Comparison of ENCODE assay signal across 8 mouse cellular contexts in the genomic region with DNA sequence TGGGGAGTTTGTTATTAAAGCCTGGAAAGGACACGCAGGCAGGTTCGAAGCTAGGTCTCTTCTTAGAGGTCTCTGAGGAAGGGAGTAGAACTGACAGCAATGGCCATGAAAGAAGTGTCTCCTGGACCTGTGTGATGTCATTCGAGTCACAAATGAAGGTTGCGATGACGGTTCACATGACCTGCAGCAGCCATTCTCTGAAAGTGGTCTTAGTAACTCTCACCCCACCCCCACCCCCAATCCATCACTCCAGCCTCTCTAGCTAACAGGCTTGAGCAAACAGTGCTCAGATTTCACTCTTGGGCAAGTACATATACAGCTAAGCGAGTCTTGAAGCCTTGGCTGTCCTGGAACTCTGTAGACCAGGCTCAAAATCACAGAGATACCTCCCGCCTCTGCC. TPM values are rescaled to one million over a fixed set of nuclear protein-coding genes. Genes with fewer than 3 reads are reported as not detected.
DNase-seq lines count a peak whose midpoint lies in the region; ATAC-seq and TF ChIP-seq lines count a peak whose summit lies in the region.

No protein-coding gene starts in this region.

- 24% methylated on average over 7 of the region's 7 CpGs for WGBS in kidney, postnatal 0 days
- 58% methylated on average over 7 of the region's 7 CpGs for WGBS in embryonic facial prominence, embryonic 15.5 days
- 52% methylated on average over 7 of the region's 7 CpGs for WGBS in limb, embryonic 13.5 days
- WGBS in neural tube, embryonic 15.5 days, result 69% methylated on average over 7 of the region's 7 CpGs

- H3K4me1 ChIP-seq in kidney, postnatal 0 days (replicated peaks; ENCODE audit: insufficient read depth, low read length), result peaks cover 13% of the 10 kb centered on the region; the same call in 1 of the 2 replicates
- peaks cover 6% of the 10 kb centered on the region for H3K4me1 ChIP-seq in embryonic facial prominence, embryonic 15.5 days
- H3K4me1 ChIP-seq in limb, embryonic 13.5 days, result peaks cover 18% of the 10 kb centered on the region
- peaks cover 20% of the 10 kb centered on the region for H3K4me1 ChIP-seq in neural tube, embryonic 15.5 days

- H3K27ac ChIP-seq in kidney, postnatal 0 days, result peak overlapping the region; percentile 79
- H3K27ac ChIP-seq in embryonic facial prominence, embryonic 15.5 days (replicated peaks), result peak overlapping the region; percentile 68
- H3K27ac ChIP-seq in limb, embryonic 13.5 days, result peak overlapping the region; percentile 63
- H3K27ac ChIP-seq in neural tube, embryonic 15.5 days (replicated peaks), result peak overlapping the region; percentile 54; the same call in 1 of the 2 replicates

- H3K9ac ChIP-seq in kidney, postnatal 0 days (ENCODE audit: low read depth, low read length), result peak overlapping the region; percentile 73
- H3K9ac ChIP-seq in embryonic facial prominence, embryonic 15.5 days, result no peak overlapping the region
- peak overlapping the region; percentile 82 for H3K9ac ChIP-seq in limb, embryonic 13.5 days
- H3K9ac ChIP-seq in neural tube, embryonic 15.5 days (replicated peaks), result peak overlapping the region; percentile 69; the same call in 1 of the 2 replicates

- peak overlapping the region; percentile 57 for H3K4me3 ChIP-seq in kidney, postnatal 0 days (replicated peaks; ENCODE audit: low read depth, low read length)
- H3K4me3 ChIP-seq in embryonic facial prominence, embryonic 15.5 days (replicated peaks), result peak overlapping the region; percentile 68
- H3K4me3 ChIP-seq in limb, embryonic 13.5 days, result peak overlapping the region; percentile 71
- peak overlapping the region; percentile 56 for H3K4me3 ChIP-seq in neural tube, embryonic 15.5 days (replicated peaks)

- H3K27me3 ChIP-seq in kidney, postnatal 0 days (ENCODE audit: insufficient read depth, low read length), result no peaks in the 10 kb centered on the region
- H3K27me3 ChIP-seq in embryonic facial prominence, embryonic 15.5 days, result no peaks in the 10 kb centered on the region
- H3K27me3 ChIP-seq in limb, embryonic 13.5 days, result no peaks in the 10 kb centered on the region
- no peaks in the 10 kb centered on the region for H3K27me3 ChIP-seq in neural tube, embryonic 15.5 days (replicated peaks)

- TF ChIP-seq CTCF in kidney, postnatal 0 days (IDR thresholded peaks at IDR 0.05; ENCODE audit: low read depth), result no peak

- no peaks in the 10 kb centered on the region for H3K36me3 ChIP-seq in kidney, postnatal 0 days (ENCODE audit: insufficient read depth, low read length)
- no peaks in the 10 kb centered on the region for H3K36me3 ChIP-seq in embryonic facial prominence, embryonic 15.5 days
- no peaks in the 10 kb centered on the region for H3K36me3 ChIP-seq in limb, embryonic 13.5 days
- H3K36me3 ChIP-seq in neural tube, embryonic 15.5 days, result no peaks in the 10 kb centered on the region

- ATAC-seq in kidney, postnatal 0 days (replicated peaks; ENCODE audit: low FRiP score, low read depth), result no peak
- ATAC-seq in embryonic facial prominence, embryonic 15.5 days (ENCODE audit: insufficient number of reproducible peaks, low FRiP score, low TSS enrichment, low read depth), result no peak
- no peak for ATAC-seq in limb, embryonic 13.5 days (ENCODE audit: low FRiP score, low read depth)
- no peak for ATAC-seq in neural tube, embryonic 15.5 days (ENCODE audit: low FRiP score)

- intact Hi-C loops in gastrocnemius, postnatal 36 days (cut with DNase I), result no loop called here

- peak overlapping the region; percentile 84 for H3K4me2 ChIP-seq in kidney, postnatal 0 days (ENCODE audit: low read length)
- H3K4me2 ChIP-seq in embryonic facial prominence, embryonic 15.5 days (replicated peaks), result peak overlapping the region; percentile 78
- peak overlapping the region; percentile 69 for H3K4me2 ChIP-seq in limb, embryonic 13.5 days (replicated peaks)
- peak overlapping the region; percentile 74 for H3K4me2 ChIP-seq in neural tube, embryonic 15.5 days

- no peaks in the 10 kb centered on the region for H3K9me3 ChIP-seq in kidney, postnatal 0 days (replicated peaks; ENCODE audit: low read length)
- no peaks in the 10 kb centered on the region for H3K9me3 ChIP-seq in embryonic facial prominence, embryonic 15.5 days (replicated peaks)
- H3K9me3 ChIP-seq in limb, embryonic 13.5 days, result peaks cover 10% of the 10 kb centered on the region
- H3K9me3 ChIP-seq in neural tube, embryonic 15.5 days (replicated peaks), result no peaks in the 10 kb centered on the region

- no peak for DNase-seq in kidney, postnatal 0 days (ENCODE audit: low spot score)
- no peak for DNase-seq in kidney, postnatal 10 days
- DNase-seq in cerebellum, adult 11 months, result no peak
- no peak for DNase-seq in gastrocnemius, postnatal 36 days
- no peak for DNase-seq in layer of hippocampus, postnatal 14 days (ENCODE audit: low spot score in 2 of 2)

RNA-seq across cellular contexts. Expression of gene Gusb, which starts 0.4 kb away (rescaled TPM):
- 51.2 and 52.7 TPM in 2 replicates for polyA plus RNA-seq in kidney, postnatal 0 days (2015; fragmentation: Nextera tagmentation; extraction: Ambion mirVana)
- polyA plus RNA-seq in embryonic facial prominence, embryonic 15.5 days (2015; fragmentation: Nextera tagmentation; extraction: Ambion mirVana), result 46.7 and 47.7 TPM in 2 replicates
- polyA plus RNA-seq in limb, embryonic 13.5 days (2015; fragmentation: Nextera tagmentation; extraction: Ambion mirVana), result 43.4 and 45.3 TPM in 2 replicates
- polyA plus RNA-seq in neural tube, embryonic 15.5 days (2015; fragmentation: Nextera tagmentation; extraction: Ambion mirVana), result 37.8 and 45.4 TPM in 2 replicates
- 1 to 10 TPM; 7.3 to 8.0 TPM for total RNA-seq in gastrocnemius, postnatal 36 days (2021)
- 10 to 100 TPM; 13.1 to 13.7 TPM for total RNA-seq in layer of hippocampus, postnatal 14 days (2021)

RNA-seq across cellular contexts. Expression of gene Asl, which starts 25.8 kb away (rescaled TPM):
- polyA plus RNA-seq in kidney, postnatal 0 days (2015; fragmentation: Nextera tagmentation; extraction: Ambion mirVana), result 86.4 and 94.1 TPM in 2 replicates
- 30.0 and 30.4 TPM in 2 replicates for polyA plus RNA-seq in embryonic facial prominence, embryonic 15.5 days (2015; fragmentation: Nextera tagmentation; extraction: Ambion mirVana)
- polyA plus RNA-seq in limb, embryonic 13.5 days (2015; fragmentation: Nextera tagmentation; extraction: Ambion mirVana), result 32.1 and 33.6 TPM in 2 replicates
- polyA plus RNA-seq in neural tube, embryonic 15.5 days (2015; fragmentation: Nextera tagmentation; extraction: Ambion mirVana), result 38.7 and 46.2 TPM in 2 replicates
- total RNA-seq in gastrocnemius, postnatal 36 days (2021), result 10 to 100 TPM in 1 of 2 experiments, 1 to 10 TPM in 1; 6.4 to 11.3 TPM
- total RNA-seq in layer of hippocampus, postnatal 14 days (2021), result 10 to 100 TPM; 19.2 to 21.5 TPM

RNA-seq across cellular contexts. Expression of gene Crcp, which starts 25.9 kb away (rescaled TPM):
- 36.8 and 42.8 TPM in 2 replicates for polyA plus RNA-seq in kidney, postnatal 0 days (2015; fragmentation: Nextera tagmentation; extraction: Ambion mirVana)
- 37.9 and 39.4 TPM in 2 replicates for polyA plus RNA-seq in embryonic facial prominence, embryonic 15.5 days (2015; fragmentation: Nextera tagmentation; extraction: Ambion mirVana)
- polyA plus RNA-seq in limb, embryonic 13.5 days (2015; fragmentation: Nextera tagmentation; extraction: Ambion mirVana), result 45.6 and 47.3 TPM in 2 replicates
- 73.4 and 80.4 TPM in 2 replicates for polyA plus RNA-seq in neural tube, embryonic 15.5 days (2015; fragmentation: Nextera tagmentation; extraction: Ambion mirVana)
- 10 to 100 TPM; 16.0 to 16.4 TPM for total RNA-seq in gastrocnemius, postnatal 36 days (2021)
- 10 to 100 TPM; 29.9 to 34.0 TPM for total RNA-seq in layer of hippocampus, postnatal 14 days (2021)
